Mouse (Mus musculus): Measurements from ENCODE around the gene Sfmbt2.

DNA sequence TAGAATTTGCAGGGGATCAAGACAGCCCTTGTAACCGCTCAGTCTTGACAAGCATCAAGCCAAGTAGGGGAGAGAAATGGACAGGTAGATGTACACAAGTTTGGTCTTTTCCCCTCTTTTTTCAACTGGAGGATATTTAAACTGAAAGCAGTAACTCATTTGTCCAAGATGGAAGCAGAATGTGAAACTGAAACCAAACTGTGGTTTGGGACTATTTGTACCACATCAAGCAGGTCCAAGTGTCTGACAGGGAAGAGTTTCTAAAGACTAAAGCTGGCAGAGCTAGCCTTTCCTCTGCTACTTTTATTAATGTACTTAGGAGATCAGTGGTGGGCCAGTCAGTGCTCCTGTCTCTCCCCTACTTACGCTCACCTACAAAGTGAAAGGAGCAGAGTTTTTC, 10.4 kb upstream of the Sfmbt2 start:
- no peak for TF ChIP-seq CEBPB (IDR thresholded peaks at IDR 0.05; ENCODE audit: insufficient read depth, poor library complexity, severe bottlenecking)
- no peak for TF ChIP-seq POLR2A (IDR thresholded peaks at IDR 0.05; ENCODE audit: insufficient read length, low read depth)
- no peak for TF ChIP-seq REST (IDR thresholded peaks at IDR 0.05; ENCODE audit: insufficient read depth, insufficient read length)
- TF ChIP-seq USF1 (IDR thresholded peaks at IDR 0.05; ENCODE audit: low read depth) = no peak
- no peak for TF ChIP-seq MYOD1 (IDR thresholded peaks at IDR 0.05; ENCODE audit: control insufficient read depth in 1 of 3, insufficient read length in 2 of 3, low read depth in 2 of 3)
- no peak for TF ChIP-seq TCF12 (IDR thresholded peaks at IDR 0.05; ENCODE audit: insufficient read depth, poor library complexity, severe bottlenecking)
- TF ChIP-seq POLR2AphosphoS2 (IDR thresholded peaks at IDR 0.05; ENCODE audit: insufficient read length, low read depth) = no peak
- TF ChIP-seq MAX (IDR thresholded peaks at IDR 0.05; ENCODE audit: low read depth) = no peak
- no peak for TF ChIP-seq E2F4 (IDR thresholded peaks at IDR 0.05; ENCODE audit: insufficient read depth)

Measured in myocyte (in vitro differentiated cells).